Mouse (Mus musculus) brain, embryonic 14.5 days (tissue): ENCODE results near the gene Gm12248. TPM values are rescaled to one million over a fixed set of nuclear protein-coding genes. Genes with fewer than 3 reads are reported as not detected.
A peak's percentile ranks its signal among the peaks of the same experiment; 100 is the strongest.

Source experiments
- DNase-seq: peaks from one replicate; pipeline ENCODE4 v3.0.0-alpha.2; 2011; ENCODE audit warnings: low read depth
- CTCF ChIP-seq: fragments of 200-500 bp; IDR thresholded peaks from 2 replicates; pipeline ENCODE4 v1.5.1; 2012; ENCODE audit warnings: inconsistent platforms, mild to moderate bottlenecking, moderate library complexity, borderline replicate concordance; ENCODE audit not compliant: insufficient read depth, insufficient read length; ENCODE audit errors: extremely low read depth
- POLR2A ChIP-seq: fragments of 200-500 bp; IDR thresholded peaks from 2 replicates; pipeline ENCODE4 v1.6.1; 2012; ENCODE audit warnings: mild to moderate bottlenecking, inconsistent platforms, borderline replicate concordance; ENCODE audit not compliant: poor library complexity, insufficient read depth, insufficient read length, severe bottlenecking; ENCODE audit errors: extremely low read depth
- polyA plus RNA-seq: library from polyadenylated mRNA; depleted of rRNA; stranded (reverse); fragments of >200 nt; gene quantifications from 2 replicates; pipeline ENCODE4 v1.2.3, GENCODE M21; 2012; rRNA removed

Gene Gm12248
- polyA plus RNA-seq, result not detected in 2 replicates

DNA sequence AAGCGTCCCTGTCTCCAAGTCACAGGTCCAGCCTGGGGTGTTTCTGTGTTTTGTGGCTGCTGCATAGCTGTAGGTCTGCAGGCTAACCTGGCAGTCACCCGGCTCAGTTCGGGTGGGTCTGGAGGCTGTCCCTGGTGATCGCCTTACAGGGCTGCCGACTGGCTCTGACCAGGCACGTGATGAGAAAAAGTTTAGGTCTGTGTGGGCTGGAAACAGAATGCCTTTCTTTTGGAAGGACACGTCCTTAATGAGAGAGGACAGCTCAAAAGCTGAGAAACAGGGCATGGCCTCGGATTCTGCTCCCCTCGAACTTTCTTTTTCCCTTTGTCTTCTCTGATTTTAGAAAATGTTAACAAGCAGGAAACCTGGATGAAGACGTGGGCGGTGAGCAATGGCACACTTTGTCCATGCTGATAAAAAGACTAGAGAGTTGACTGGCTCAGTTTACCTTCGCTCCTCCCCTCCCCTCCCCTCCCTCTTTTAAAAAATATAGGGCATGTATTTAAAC, at the start of gene Gm12248:
Gene Gm12248 (minus strand): TSS at position 114 of the 508 bp plus-strand sequence.
- no peak for DNase-seq
- TF ChIP-seq POLR2A (no peak), CTCF (no peak)

DNA sequence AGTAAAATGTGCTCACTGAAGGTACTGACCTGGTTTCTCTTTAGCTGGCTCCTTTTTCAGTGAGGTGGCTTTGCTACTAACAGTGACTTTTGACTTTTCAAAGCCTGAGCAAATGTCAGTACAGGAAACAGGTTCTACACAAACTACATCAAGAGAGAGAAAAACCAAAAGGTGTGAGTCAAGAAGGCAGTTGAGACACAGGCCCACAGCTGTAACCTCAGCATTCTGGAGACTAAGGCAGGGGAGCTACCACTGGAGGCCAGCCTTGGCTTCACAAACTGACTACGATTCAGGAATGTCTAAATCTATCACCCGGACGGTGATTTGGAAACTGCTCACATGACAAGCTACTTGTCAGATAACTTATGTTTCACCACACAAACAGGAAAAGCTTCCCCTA, 46.5 kb upstream of the Gm12248 start:
- TF ChIP-seq CTCF (no peak), POLR2A (no peak)

DNA sequence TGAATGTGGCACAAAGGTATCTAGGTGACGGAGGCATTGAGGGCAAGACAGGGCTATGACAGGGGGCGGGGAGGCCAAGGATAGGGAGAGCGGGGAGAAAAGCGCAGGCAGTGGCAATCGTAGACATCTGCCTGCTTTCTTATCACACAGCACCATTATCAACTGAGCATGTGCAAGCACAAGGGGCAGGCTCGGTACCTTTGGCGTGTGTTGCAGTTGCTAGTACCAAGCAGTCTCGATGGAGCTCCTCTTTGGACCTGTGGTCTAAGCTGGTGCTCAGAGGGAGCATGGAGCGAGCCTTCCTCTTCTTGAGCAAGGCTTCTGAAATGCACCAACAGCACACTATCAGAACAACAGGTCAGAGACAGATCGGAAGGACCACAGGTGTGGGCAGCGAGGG, 45.9 kb upstream of the Gm12248 start:
- TF ChIP-seq CTCF (no peak), POLR2A (no peak)
- DNase-seq, result no peak

More for the DNA sequence above, 46.5 kb upstream of the Gm12248 start:
- DNase-seq, result no peak

DNA sequence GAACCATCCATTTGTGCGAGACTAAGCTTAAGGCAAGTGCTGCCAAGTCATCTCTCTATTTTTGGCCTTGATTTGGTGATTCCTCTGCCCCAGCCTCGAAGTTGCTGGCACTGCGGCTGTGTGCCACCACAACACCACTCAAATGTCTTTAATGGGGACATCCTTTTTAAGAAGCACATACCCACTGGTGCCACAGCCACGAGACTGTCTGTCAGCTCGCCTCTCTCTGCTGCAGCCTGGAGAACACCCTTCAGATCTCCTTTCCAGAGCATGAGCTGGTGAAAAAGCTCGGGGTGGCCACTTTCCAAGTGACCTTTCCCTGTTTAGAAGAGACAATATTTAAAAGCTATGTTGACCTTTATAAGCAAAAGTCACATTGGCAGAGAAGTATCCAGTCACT, 43.7 kb upstream of the Gm12248 start:
- TF ChIP-seq POLR2A (no peak), CTCF (no peak)
- no peak for DNase-seq

DNA sequence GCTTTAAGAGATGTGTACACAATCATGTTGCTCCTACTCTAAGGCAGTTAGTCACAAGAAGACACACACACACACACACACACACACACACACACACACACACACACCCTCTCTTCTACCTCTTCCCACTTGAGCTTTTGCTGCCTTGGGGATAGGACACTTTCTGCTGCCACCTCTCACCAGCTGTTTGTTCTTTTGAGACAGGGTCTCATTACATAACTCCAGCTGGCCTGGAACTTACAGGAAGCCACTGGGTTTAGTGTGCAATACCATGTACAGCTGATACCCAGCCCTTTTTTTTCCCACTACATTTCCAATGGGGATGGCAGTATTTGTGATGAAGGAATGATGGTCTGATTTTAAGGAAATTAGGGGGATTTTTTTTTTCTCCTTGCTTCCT, 42.4 kb upstream of the Gm12248 start:
- TF ChIP-seq CTCF (no peak), POLR2A (no peak)
- no peak for DNase-seq

DNA sequence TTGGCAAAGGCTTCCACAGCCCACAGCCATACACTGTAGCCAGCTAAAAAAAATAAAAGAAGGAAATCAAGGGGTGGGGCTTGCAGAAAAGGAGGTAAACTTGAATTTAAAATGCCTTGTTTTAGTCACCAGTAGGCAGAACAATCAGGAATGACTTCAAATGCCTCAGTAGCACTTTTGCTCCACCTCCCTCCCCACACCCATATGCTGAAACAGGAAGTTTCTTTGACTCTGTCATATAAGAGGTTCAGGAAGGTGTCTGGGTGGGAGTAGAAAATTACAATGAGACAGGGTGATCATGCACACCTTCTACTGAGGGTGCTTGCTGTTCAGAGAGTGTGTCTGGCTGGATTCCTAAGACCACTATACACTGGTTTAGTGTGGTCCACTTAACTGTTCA, 41.9 kb upstream of the Gm12248 start:
- no peak for TF ChIP-seq CTCF
- TF ChIP-seq POLR2A, result no peak
- DNase-seq, result no peak

DNA sequence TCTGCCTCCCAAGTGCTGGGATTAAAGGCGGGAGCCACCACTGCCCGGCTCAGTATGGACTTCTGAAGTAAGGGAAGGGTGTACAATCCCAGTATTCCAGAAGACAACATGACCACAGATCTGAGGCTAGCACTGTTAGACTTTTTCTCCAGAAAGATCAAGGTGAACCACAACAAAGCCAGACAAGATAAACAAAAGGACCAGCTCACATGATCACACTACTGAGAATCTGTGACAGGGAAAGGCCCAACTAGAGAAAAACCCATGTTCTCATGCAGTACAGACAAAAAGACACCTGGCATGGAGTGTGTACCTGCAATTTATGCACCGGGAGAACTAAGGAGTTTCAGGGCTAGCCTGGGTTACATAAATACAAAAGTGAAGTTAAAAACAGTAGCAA, 39.1 kb upstream of the Gm12248 start:
- TF ChIP-seq POLR2A (no peak), CTCF (no peak)
- DNase-seq, result no peak

DNA sequence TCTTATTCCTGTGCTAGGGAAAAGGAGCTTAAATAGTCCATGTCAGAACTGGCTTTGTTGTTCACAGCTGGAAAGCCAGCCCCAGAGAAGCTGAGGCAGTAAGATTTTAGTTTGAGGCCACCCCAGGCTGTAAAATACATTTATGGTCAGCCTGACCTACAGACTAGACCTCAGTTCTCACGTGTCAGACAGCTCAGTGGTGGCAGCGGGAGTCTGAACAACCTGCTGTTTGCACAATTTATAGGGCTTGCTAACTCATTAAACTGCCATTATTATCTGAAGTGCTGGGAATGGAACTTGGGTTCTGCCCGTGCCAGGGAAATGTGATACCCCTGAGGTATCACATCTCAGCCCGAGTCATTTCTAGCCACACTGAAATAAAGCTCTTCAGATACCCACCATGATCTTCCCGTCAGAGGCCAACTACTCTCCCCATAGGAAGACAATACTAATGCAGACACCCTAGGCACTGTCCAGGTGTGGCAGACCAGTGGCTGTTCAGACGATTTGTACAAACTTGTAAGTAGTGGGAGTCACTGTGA, 36.4 kb upstream of the Gm12248 start:
- DNase-seq, result no peak
- TF ChIP-seq CTCF (no peak), POLR2A (no peak)

DNA sequence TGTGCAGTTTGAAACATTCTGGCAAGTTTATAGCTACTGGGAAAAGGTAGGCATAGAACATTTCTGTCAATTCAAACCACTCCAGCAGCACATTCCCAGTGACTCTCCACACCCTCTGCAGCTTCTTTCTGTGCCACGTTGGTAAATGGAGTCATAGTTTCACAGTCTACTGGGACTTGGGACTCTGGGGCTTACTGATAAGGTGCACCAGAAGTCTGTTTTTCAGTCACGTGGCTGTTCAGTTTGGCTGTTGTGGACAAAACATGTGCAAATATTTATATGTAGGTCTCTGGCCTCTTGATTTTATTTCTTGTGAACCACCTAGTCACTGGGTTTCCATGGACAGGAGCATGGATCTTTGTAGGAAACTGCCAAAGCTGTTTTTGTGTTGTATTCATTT, 34.6 kb upstream of the Gm12248 start:
- no peak for DNase-seq
- TF ChIP-seq CTCF (no peak), POLR2A (no peak)

DNA sequence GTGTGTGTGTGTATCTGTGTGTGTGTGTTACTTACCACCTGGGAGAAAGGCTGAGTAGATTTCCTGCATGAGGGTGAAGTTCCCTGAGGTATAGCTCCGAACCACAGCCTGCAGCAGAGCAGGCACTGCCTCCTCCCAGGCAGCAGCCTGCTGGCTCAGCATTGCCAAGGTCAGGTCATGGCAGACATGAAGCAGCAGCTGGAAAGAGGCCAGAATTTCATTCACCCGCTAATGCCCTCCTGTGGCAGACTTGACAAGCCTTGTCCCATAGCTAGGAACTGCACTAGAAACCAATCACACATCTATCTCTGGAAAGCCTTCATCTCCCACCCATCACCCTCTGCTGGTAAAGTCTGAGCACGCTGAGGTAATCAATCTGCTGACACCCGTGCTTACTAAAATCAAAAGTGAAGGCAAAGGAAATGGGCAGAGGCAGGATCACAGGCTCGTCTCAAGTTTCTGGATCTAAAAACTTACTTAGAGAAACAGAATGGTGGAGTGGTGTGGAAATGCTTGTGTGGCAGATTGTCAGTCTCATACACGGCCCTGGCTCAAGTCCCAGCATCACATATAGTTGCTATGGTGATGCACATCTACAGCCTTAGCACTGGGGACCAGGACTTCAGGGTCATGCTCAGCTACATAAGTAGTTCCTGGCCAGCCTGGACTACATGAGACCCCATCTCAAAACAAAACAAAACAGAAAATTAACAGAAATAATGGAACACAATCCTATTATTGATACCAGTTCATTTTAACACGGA, 33.6 kb upstream of the Gm12248 start:
- peak; percentile 74 for DNase-seq
- TF ChIP-seq CTCF, result 0 out of 2 replicates have a peak, but pooled peaks have one; percentile 1
- no peak for TF ChIP-seq POLR2A

DNA sequence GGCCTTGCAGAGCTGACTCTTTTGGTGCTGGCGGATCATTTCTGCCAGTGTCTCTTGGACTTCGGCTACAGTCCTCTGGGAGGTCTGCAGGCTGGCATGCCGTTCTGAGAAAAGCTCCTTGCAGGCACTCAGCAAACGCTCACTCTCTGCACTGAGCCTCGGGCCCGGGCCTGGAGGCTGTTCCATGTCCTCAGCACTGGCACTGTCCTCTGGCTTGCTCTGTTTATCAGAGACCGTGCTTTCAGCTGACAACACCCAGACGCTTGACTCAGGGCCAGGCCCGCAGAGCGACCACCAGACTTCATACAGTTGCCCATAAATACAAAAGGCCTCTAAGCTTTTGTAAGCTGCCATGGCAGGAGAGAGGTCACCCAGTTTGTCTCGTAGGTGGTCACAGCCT, 32.1 kb upstream of the Gm12248 start:
- no peak for DNase-seq
- TF ChIP-seq CTCF (no peak), POLR2A (no peak)

DNA sequence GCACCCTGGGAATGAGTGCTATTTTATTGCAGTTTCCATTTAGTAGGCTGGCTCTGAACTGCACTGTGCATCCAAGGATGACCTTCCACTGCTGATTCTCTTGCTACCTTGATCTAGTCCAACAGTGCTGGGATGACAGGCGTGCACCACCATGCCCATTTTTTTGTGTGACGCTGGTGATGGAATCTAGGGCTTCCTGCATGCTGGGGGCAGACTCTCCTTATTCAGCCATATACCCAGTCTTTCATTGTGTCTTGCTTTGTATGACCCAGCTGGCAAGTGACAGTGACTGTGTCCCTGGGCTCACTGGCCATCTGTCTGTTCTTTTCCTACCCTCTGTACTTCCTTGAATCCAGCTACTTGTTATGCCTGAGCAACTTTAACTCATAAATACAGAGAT, 30.8 kb upstream of the Gm12248 start:
- DNase-seq, result no peak

More for the DNA sequence above, 30.8 kb upstream of the Gm12248 start:
- no peak for TF ChIP-seq CTCF
- no peak for TF ChIP-seq POLR2A
